In genomic region chr3:27156594-27156949, GRCm38 (mm10) we compare ENCODE assay signal across 19 mouse cellular contexts. TPM values are rescaled to one million over a fixed set of nuclear protein-coding genes. Genes with fewer than 3 reads are reported as not detected.
A peak's percentile ranks its signal among the peaks of the same experiment; 100 is the strongest.
DNase-seq lines count a peak whose midpoint lies in the region; ATAC-seq lines count a peak whose summit lies in the region.
"Had no signal": no experiment of that assay in that cellular context is flagged by ENCODE, and none has a peak within 500 bp of the region (broad histone marks: within the 10 kb centered on the region; RNA-seq: fewer than 3 reads in every experiment).

No protein-coding gene starts in this region.

- H3K4me3 ChIP-seq in heart, embryonic 10.5 days = no peak overlapping the region
- H3K4me3 ChIP-seq in heart, embryonic 11.5 days (ENCODE audit: low read depth, low read length) = no peak overlapping the region
- H3K4me3 ChIP-seq in lung, embryonic 15.5 days = no peak overlapping the region
- no peak overlapping the region for H3K4me3 ChIP-seq in intestine, embryonic 14.5 days (ENCODE audit: low read depth, low read length)
- H3K4me3 ChIP-seq in stomach, embryonic 16.5 days (replicated peaks; ENCODE audit: low read length) = no peak overlapping the region
- H3K4me3 ChIP-seq: forebrain, embryonic 13.5 days; hindbrain, embryonic 13.5 days; limb, embryonic 13.5 days had no signal

- H3K9me3 ChIP-seq in heart, embryonic 10.5 days = no peaks in the 10 kb centered on the region
- no peaks in the 10 kb centered on the region for H3K9me3 ChIP-seq in heart, embryonic 11.5 days (replicated peaks; ENCODE audit: control insufficient read depth, low read length)
- no peaks in the 10 kb centered on the region for H3K9me3 ChIP-seq in lung, embryonic 15.5 days
- H3K9me3 ChIP-seq in intestine, embryonic 14.5 days (ENCODE audit: control insufficient read depth, low read length) = no peaks in the 10 kb centered on the region
- no peaks in the 10 kb centered on the region for H3K9me3 ChIP-seq in stomach, embryonic 16.5 days (replicated peaks; ENCODE audit: control insufficient read depth, low read length)
- H3K9me3 ChIP-seq: forebrain, embryonic 13.5 days; hindbrain, embryonic 13.5 days; limb, embryonic 13.5 days had no signal

- H3K27me3 ChIP-seq in heart, embryonic 10.5 days (ENCODE audit: insufficient read depth, poor library complexity, severe bottlenecking) = no peaks in the 10 kb centered on the region
- no peaks in the 10 kb centered on the region for H3K27me3 ChIP-seq in heart, embryonic 11.5 days (ENCODE audit: control insufficient read depth, insufficient read depth, low read length)
- H3K27me3 ChIP-seq in lung, embryonic 15.5 days = no peaks in the 10 kb centered on the region
- no peaks in the 10 kb centered on the region for H3K27me3 ChIP-seq in intestine, embryonic 14.5 days (replicated peaks; ENCODE audit: control insufficient read depth, insufficient read depth, low read length)
- no peaks in the 10 kb centered on the region for H3K27me3 ChIP-seq in stomach, embryonic 16.5 days (ENCODE audit: control insufficient read depth, insufficient read depth, low read length)
- H3K27me3 ChIP-seq: forebrain, embryonic 13.5 days; hindbrain, embryonic 13.5 days; limb, embryonic 13.5 days had no signal

- no peak for ATAC-seq in heart, embryonic 11.5 days (replicated peaks; ENCODE audit: insufficient number of reproducible peaks, low FRiP score, low TSS enrichment)
- no peak for ATAC-seq in lung, embryonic 15.5 days (ENCODE audit: borderline replicate concordance, extremely low read depth, low FRiP score, low TSS enrichment)
- ATAC-seq in intestine, embryonic 14.5 days (replicated peaks; ENCODE audit: low FRiP score, low TSS enrichment, low read depth) = no peak
- no peak for ATAC-seq in stomach, embryonic 16.5 days (ENCODE audit: insufficient read depth, low FRiP score)
- ATAC-seq: CD4-positive, CD25-positive, alpha-beta regulatory T cell, adult 4 months; forebrain, embryonic 13.5 days; inflammation-experienced regulatory T-cells, adult 6 months had no signal

- no peaks in the 10 kb centered on the region for H3K36me3 ChIP-seq in heart, embryonic 10.5 days
- no peaks in the 10 kb centered on the region; the same call in 1 of the 2 replicates for H3K36me3 ChIP-seq in heart, embryonic 11.5 days (ENCODE audit: control insufficient read depth, insufficient read depth, low read length)
- H3K36me3 ChIP-seq in lung, embryonic 15.5 days = no peaks in the 10 kb centered on the region
- H3K36me3 ChIP-seq in intestine, embryonic 14.5 days (ENCODE audit: control insufficient read depth, insufficient read depth, low read length) = no peaks in the 10 kb centered on the region
- no peaks in the 10 kb centered on the region for H3K36me3 ChIP-seq in stomach, embryonic 16.5 days (ENCODE audit: control insufficient read depth, insufficient read depth, low read length)
- H3K36me3 ChIP-seq: hindbrain, embryonic 13.5 days; limb, embryonic 13.5 days had no signal

- peak overlapping the region; percentile 38 for H3K27ac ChIP-seq in heart, embryonic 10.5 days
- no peak overlapping the region for H3K27ac ChIP-seq in heart, embryonic 11.5 days (ENCODE audit: low read depth, low read length)
- H3K27ac ChIP-seq in lung, embryonic 15.5 days = peak overlapping the region; percentile 87
- 0 out of 2 replicates have a peak overlapping the region, but pooled peaks have one; percentile 78 for H3K27ac ChIP-seq in intestine, embryonic 14.5 days (ENCODE audit: low read depth)
- H3K27ac ChIP-seq in stomach, embryonic 16.5 days (ENCODE audit: low read length) = peak overlapping the region; percentile 64
- H3K27ac ChIP-seq: forebrain, embryonic 13.5 days; hindbrain, embryonic 13.5 days; limb, embryonic 13.5 days had no signal

- WGBS in heart, embryonic 10.5 days = 62% methylated on average over 3 of the region's 3 CpGs
- WGBS in heart, embryonic 11.5 days (ENCODE audit: insufficient replicate concordance) = 51% methylated on average over 3 of the region's 3 CpGs
- WGBS in lung, embryonic 15.5 days = 46% methylated on average over 3 of the region's 3 CpGs
- WGBS in intestine, embryonic 14.5 days = 45% methylated on average over 3 of the region's 3 CpGs
- 52% methylated on average over 3 of the region's 3 CpGs for WGBS in stomach, embryonic 16.5 days

- H3K4me1 ChIP-seq in heart, embryonic 10.5 days = peaks cover 34% of the 10 kb centered on the region
- peaks cover 16% of the 10 kb centered on the region for H3K4me1 ChIP-seq in heart, embryonic 11.5 days (ENCODE audit: control insufficient read depth, insufficient read depth, low read length)
- H3K4me1 ChIP-seq in lung, embryonic 15.5 days = peaks cover 20% of the 10 kb centered on the region
- peaks cover 13% of the 10 kb centered on the region for H3K4me1 ChIP-seq in intestine, embryonic 14.5 days (replicated peaks; ENCODE audit: control insufficient read depth, insufficient read depth, low read length)
- H3K4me1 ChIP-seq in stomach, embryonic 16.5 days (ENCODE audit: control insufficient read depth, insufficient read depth, low read length) = peaks cover 12% of the 10 kb centered on the region; the same call in 1 of the 2 replicates

- no peak for DNase-seq in heart, embryonic 10.5 days (ENCODE audit: low spot score)
- DNase-seq in lung, postnatal 25 days (ENCODE audit: low spot score) = no peak
- no peak for DNase-seq in intestine, embryonic 14.5 days (ENCODE audit: low spot score)
- DNase-seq in urinary bladder, postnatal 4 days (ENCODE audit: low spot score in 2 of 2) = no peak
- DNase-seq in kidney, adult 9 months = no peak
- DNase-seq: cerebellum, adult 2 months; cerebellum, postnatal 36 days; gastrocnemius, postnatal 14 days; layer of hippocampus, postnatal 36 days; right cerebral cortex, postnatal 14 days; thymus, postnatal 14 days had no signal

- H3K9ac ChIP-seq in heart, embryonic 11.5 days (ENCODE audit: low read depth, low read length) = no peak overlapping the region
- H3K9ac ChIP-seq in lung, embryonic 15.5 days = no peak overlapping the region
- no peak overlapping the region for H3K9ac ChIP-seq in intestine, embryonic 14.5 days (ENCODE audit: low read length)
- no peak overlapping the region for H3K9ac ChIP-seq in stomach, embryonic 16.5 days (ENCODE audit: low read length)
- H3K9ac ChIP-seq: forebrain, embryonic 13.5 days; hindbrain, embryonic 13.5 days; limb, embryonic 13.5 days had no signal

- H3K4me2 ChIP-seq in heart, embryonic 11.5 days = no peak overlapping the region
- H3K4me2 ChIP-seq in lung, embryonic 15.5 days = no peak overlapping the region
- H3K4me2 ChIP-seq in intestine, embryonic 14.5 days (ENCODE audit: low read length) = no peak overlapping the region
- no peak overlapping the region for H3K4me2 ChIP-seq in stomach, embryonic 16.5 days (ENCODE audit: low read depth, low read length)
- H3K4me2 ChIP-seq: forebrain, embryonic 13.5 days; hindbrain, embryonic 13.5 days; limb, embryonic 13.5 days had no signal

RNA-seq across cellular contexts. Expression of gene Ect2, which starts 2.9 kb away (rescaled TPM):
- polyA plus RNA-seq in heart, embryonic 10.5 days (2016; fragmentation: Nextera tagmentation; extraction: Ambion mirVana) = 59.6 and 66.6 TPM in 2 replicates
- 55.9 and 61.0 TPM in 2 replicates for polyA plus RNA-seq in heart, embryonic 11.5 days (2014; fragmentation: Nextera tagmentation; extraction: Ambion mirVana)
- 63.9 and 69.0 TPM in 2 replicates for polyA plus RNA-seq in lung, embryonic 15.5 days (2015; fragmentation: Nextera tagmentation; extraction: Ambion mirVana)
- 55.9 and 66.2 TPM in 2 replicates for polyA plus RNA-seq in intestine, embryonic 14.5 days (2014; fragmentation: Nextera tagmentation; extraction: Ambion mirVana)
- 45.7 and 47.3 TPM in 2 replicates for polyA plus RNA-seq in stomach, embryonic 16.5 days (2015; fragmentation: Nextera tagmentation; extraction: Ambion mirVana)

RNA-seq across cellular contexts. Expression of gene Nceh1, which starts 26.2 kb away (rescaled TPM):
- polyA plus RNA-seq in heart, embryonic 10.5 days (2016; fragmentation: Nextera tagmentation; extraction: Ambion mirVana) = 6.9 and 9.9 TPM in 2 replicates
- 11.4 and 12.6 TPM in 2 replicates for polyA plus RNA-seq in heart, embryonic 11.5 days (2014; fragmentation: Nextera tagmentation; extraction: Ambion mirVana)
- 7.9 and 8.5 TPM in 2 replicates for polyA plus RNA-seq in lung, embryonic 15.5 days (2015; fragmentation: Nextera tagmentation; extraction: Ambion mirVana)
- 6.5 and 7.6 TPM in 2 replicates for polyA plus RNA-seq in intestine, embryonic 14.5 days (2014; fragmentation: Nextera tagmentation; extraction: Ambion mirVana)
- polyA plus RNA-seq in stomach, embryonic 16.5 days (2015; fragmentation: Nextera tagmentation; extraction: Ambion mirVana) = 7.5 and 8.6 TPM in 2 replicates
